Mouse (Mus musculus) forebrain, embryonic 14.5 days (tissue): Measurements from ENCODE around the gene Cyp2j5. TPM values are rescaled to one million over a fixed set of nuclear protein-coding genes. Genes with fewer than 3 reads are reported as not detected.

ENCODE experiments used
- polyA plus RNA-seq: library from polyadenylated mRNA; unstranded; fragments of >200 nt; fragmentation: Nextera tagmentation; extraction: Ambion mirVana; gene quantifications from 2 replicates; pipeline ENCODE4 v1.2.1, GENCODE M21; 2014

Gene Cyp2j5
- polyA plus RNA-seq, 1 experiment from 2014 or later: not detected

Other genes with a start within 250 kb of the Cyp2j5 start
- gene Cyp2j8, start 156.8 kb downstream of the Cyp2j5 start, polyA plus RNA-seq: not detected in 2 replicates
- 4.3 and 4.8 TPM in 2 replicates for gene Cyp2j6, start 110.5 kb downstream of the Cyp2j5 start, polyA plus RNA-seq
- gene Cyp2j9, start 72.6 kb downstream of the Cyp2j5 start, polyA plus RNA-seq: 3.0 and 3.4 TPM in 2 replicates
- not detected in 2 replicates for gene Gm12695, start 121.0 kb upstream of the Cyp2j5 start, polyA plus RNA-seq